Mouse (Mus musculus): Measurements from ENCODE around the gene Ccrl2. TPM values are rescaled to one million over a fixed set of nuclear protein-coding genes. Genes with fewer than 3 reads are reported as not detected.

The Ccrl2 gene
- total and polyA plus RNA-seq, 3 experiments, result 5.3 to 13.0 (median 9.0) TPM

- dilution Hi-C loops (cut with MboI; ENCODE audit: extremely low pct_ligation_motif_present, extremely low pct_unique_long_range_greater_than_20kb, low sequenced_read_pairs), result no loop called here
- H3K9me3 ChIP-seq (replicated peaks; ENCODE audit: low read length), result no peaks in the 10 kb centered on the region
- H3K79me2 ChIP-seq (replicated peaks; ENCODE audit: control insufficient read depth, extremely low read depth, insufficient read depth, poor library complexity, severe bottlenecking), result no peaks in the 10 kb centered on the region
- H3K4me2 ChIP-seq (ENCODE audit: insufficient read depth, low read depth, poor library complexity, severe bottlenecking), result peak overlapping the region; percentile 81
- in situ Hi-C loops (cut with MboI; ENCODE audit: low pct_ligation_motif_present, low pct_unique_long_range_greater_than_20kb, low sequenced_read_pairs), result no loop called here
- TF ChIP-seq NRF1 (IDR thresholded peaks at IDR 0.05; ENCODE audit: low read depth, low read length) (no peak), ZMIZ1 (IDR thresholded peaks at IDR 0.05; ENCODE audit: low read depth, low read length) (no peak; the same call in 1 of the 2 replicates), CTCF (conservative IDR thresholded peaks at IDR 0.05 in 1 of 2, IDR thresholded peaks at IDR 0.05 in 1 of 2; ENCODE audit: low read depth in 2 of 2, low read length in 2 of 2) (no peak), KAT2A (IDR thresholded peaks at IDR 0.05; ENCODE audit: insufficient replicate concordance, low read length) (no peak), POLR2A (IDR thresholded peaks at IDR 0.05; ENCODE audit: low read depth, low read length) (no peak), USF1 (IDR thresholded peaks at IDR 0.05; ENCODE audit: low read depth, low read length) (no peak), HCFC1 (IDR thresholded peaks at IDR 0.05; ENCODE audit: low read depth, low read length) (0 out of 2 replicates have a peak, but pooled peaks have one; percentile 12), IRF4 (IDR thresholded peaks at IDR 0.05; ENCODE audit: low read depth, low read length) (no peak), RCOR1 (conservative IDR thresholded peaks at IDR 0.05; ENCODE audit: low read depth, low read length) (no peak; the same call in 1 of the 2 replicates), MXI1 (IDR thresholded peaks at IDR 0.05; ENCODE audit: low read depth, low read length) (peak; percentile 6; the same call in 1 of the 2 replicates), UBTF (IDR thresholded peaks at IDR 0.05; ENCODE audit: low read depth, low read length) (no peak), E2F4 (IDR thresholded peaks at IDR 0.05; ENCODE audit: insufficient replicate concordance, low read depth, low read length) (no peak), ELF1 (IDR thresholded peaks at IDR 0.05; ENCODE audit: low read depth, low read length) (no peak), RAD21 (IDR thresholded peaks at IDR 0.05; ENCODE audit: low read depth, low read length) (no peak), CHD2 (IDR thresholded peaks at IDR 0.05; ENCODE audit: low read length) (no peak), MAX (IDR thresholded peaks at IDR 0.05; ENCODE audit: low read length) (no peak), PAX5 (IDR thresholded peaks at IDR 0.05; ENCODE audit: low read length) (no peak)
- peak overlapping the region; percentile 61 to 65 (median 62) for H3K4me3 ChIP-seq (replicated peaks in 1 of 3; ENCODE audit: low read depth in 2 of 3, low read length in 2 of 3, poor library complexity in 1 of 3)
- no peaks in the 10 kb centered on the region for H3K27me3 ChIP-seq (replicated peaks)
- peaks cover 21 to 38% of the 10 kb centered on the region in 2 experiments for H3K4me1 ChIP-seq (ENCODE audit: control insufficient read depth in 1 of 2, insufficient read depth in 2 of 2)
- peak overlapping the region; percentile 63; the same call in 1 of the 2 replicates for H3K27ac ChIP-seq (ENCODE audit: insufficient read depth, low read depth)
- peak overlapping the region; percentile 61 for H3K9ac ChIP-seq (ENCODE audit: insufficient read depth, low read depth)
- no peak for DNase-seq (ENCODE audit: extremely low read depth)
- H3K36me3 ChIP-seq (replicated peaks in 1 of 2; ENCODE audit: control insufficient read depth in 1 of 2, insufficient read depth in 1 of 2, low read length in 1 of 2), result peaks cover 7 to 20% of the 10 kb centered on the region in 2 experiments
Measured at GRCm38 (mm10) chr9:111056519-111056797, 861 bp downstream of the Ccrl2 start.

- no peak for DNase-seq (ENCODE audit: extremely low read depth)
- in situ Hi-C loops (cut with MboI; ENCODE audit: low pct_ligation_motif_present, low pct_unique_long_range_greater_than_20kb, low sequenced_read_pairs) (no loop called here), dilution Hi-C loops (cut with MboI; ENCODE audit: extremely low pct_ligation_motif_present, extremely low pct_unique_long_range_greater_than_20kb, low sequenced_read_pairs) (no loop called here)
- Histone ChIP-seq H3K27ac (ENCODE audit: insufficient read depth, low read depth) (peak overlapping the region; percentile 63; the same call in 1 of the 2 replicates), H3K4me1 (ENCODE audit: control insufficient read depth in 1 of 2, insufficient read depth in 2 of 2) (peaks cover 21 to 38% of the 10 kb centered on the region in 2 experiments), H3K9me3 (replicated peaks; ENCODE audit: low read length) (no peaks in the 10 kb centered on the region), H3K79me2 (replicated peaks; ENCODE audit: control insufficient read depth, extremely low read depth, insufficient read depth, poor library complexity, severe bottlenecking) (no peaks in the 10 kb centered on the region), H3K27me3 (replicated peaks) (no peaks in the 10 kb centered on the region), H3K36me3 (replicated peaks in 1 of 2; ENCODE audit: control insufficient read depth in 1 of 2, insufficient read depth in 1 of 2, low read length in 1 of 2) (peaks cover 7 to 20% of the 10 kb centered on the region in 2 experiments), H3K9ac (ENCODE audit: insufficient read depth, low read depth) (peak overlapping the region; percentile 61), H3K4me2 (ENCODE audit: insufficient read depth, low read depth, poor library complexity, severe bottlenecking) (peak overlapping the region; percentile 81), H3K4me3 (replicated peaks in 1 of 3; ENCODE audit: low read depth in 2 of 3, low read length in 2 of 3, poor library complexity in 1 of 3) (peak overlapping the region; percentile 61 to 65 (median 62))
- TF ChIP-seq MAFK (IDR thresholded peaks at IDR 0.05; ENCODE audit: insufficient replicate concordance, low read length) (no peak), CHD1 (IDR thresholded peaks at IDR 0.05; ENCODE audit: low read depth, low read length) (no peak), ELF1 (IDR thresholded peaks at IDR 0.05; ENCODE audit: low read depth, low read length) (no peak), POLR2A (IDR thresholded peaks at IDR 0.05; ENCODE audit: low read depth, low read length) (peak; percentile 34; the same call in 1 of the 2 replicates)
Measured at GRCm38 (mm10) chr9:111055800-111056518, 1.4 kb downstream of the Ccrl2 start.
